Mouse (Mus musculus) ZHBTc4 (cell line): Measurements from ENCODE around the gene Vsx1.
A peak's percentile ranks its signal among the peaks of the same experiment; 100 is the strongest.

ENCODE experiments used
- DNase-seq: peaks from one replicate; pipeline ENCODE4 v3.0.0-alpha.2; 2011; ENCODE audit warnings: low read depth, low spot score

Gene Vsx1

DNA sequence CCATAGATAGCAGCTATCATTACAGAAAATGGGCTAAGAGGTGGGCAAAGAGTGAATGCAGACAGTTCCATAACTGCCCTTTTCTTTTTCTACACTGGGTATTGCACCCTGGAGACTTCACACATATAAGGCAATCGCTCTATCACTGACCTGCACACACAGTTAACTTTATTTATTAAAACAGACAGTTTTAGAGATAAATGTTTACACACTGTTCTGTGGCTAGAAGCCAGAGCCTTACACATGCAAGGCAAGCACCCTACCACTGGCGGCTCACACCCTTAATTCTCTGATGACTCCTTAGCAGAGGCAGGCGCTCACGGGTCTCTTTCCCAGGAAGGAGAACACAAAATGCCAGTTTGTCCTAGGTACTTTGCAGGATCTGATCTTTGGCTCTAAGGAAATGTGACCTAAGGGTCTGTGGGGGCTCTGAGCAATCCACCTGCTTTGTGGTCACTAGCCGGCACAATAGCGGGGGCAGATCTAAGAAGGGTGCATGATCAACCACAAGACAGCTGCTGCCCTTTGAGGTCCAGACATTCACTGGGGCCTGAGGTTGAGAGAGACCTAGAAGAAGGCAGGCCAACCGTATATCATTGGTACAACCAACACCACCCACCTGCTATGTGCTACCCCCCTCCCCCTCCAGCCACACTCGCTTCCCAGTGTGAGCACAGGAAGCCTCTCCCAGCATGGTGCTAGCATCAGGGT lies 42.6 kb downstream of the Vsx1 start:
- no peak for DNase-seq

DNA sequence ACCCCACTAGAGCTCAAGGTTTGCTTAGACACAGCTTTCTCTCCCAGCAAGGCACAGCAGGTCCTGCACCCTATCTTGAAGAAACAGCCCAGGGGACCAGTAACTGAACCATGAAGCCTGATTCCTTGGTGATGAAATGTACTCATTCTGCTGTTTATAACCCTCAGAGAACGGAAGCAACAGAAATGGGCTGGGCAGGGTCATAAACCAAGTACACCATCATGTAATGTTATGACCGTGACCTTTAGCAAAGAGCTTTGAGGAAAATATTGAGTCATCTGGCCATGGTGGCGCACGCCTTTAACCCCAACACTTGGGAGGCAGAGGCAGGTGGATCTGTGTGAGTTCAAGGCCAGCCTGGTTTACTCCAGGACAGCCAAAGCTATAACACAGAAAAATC lies 43.9 kb downstream of the Vsx1 start:
- DNase-seq = no peak

DNA sequence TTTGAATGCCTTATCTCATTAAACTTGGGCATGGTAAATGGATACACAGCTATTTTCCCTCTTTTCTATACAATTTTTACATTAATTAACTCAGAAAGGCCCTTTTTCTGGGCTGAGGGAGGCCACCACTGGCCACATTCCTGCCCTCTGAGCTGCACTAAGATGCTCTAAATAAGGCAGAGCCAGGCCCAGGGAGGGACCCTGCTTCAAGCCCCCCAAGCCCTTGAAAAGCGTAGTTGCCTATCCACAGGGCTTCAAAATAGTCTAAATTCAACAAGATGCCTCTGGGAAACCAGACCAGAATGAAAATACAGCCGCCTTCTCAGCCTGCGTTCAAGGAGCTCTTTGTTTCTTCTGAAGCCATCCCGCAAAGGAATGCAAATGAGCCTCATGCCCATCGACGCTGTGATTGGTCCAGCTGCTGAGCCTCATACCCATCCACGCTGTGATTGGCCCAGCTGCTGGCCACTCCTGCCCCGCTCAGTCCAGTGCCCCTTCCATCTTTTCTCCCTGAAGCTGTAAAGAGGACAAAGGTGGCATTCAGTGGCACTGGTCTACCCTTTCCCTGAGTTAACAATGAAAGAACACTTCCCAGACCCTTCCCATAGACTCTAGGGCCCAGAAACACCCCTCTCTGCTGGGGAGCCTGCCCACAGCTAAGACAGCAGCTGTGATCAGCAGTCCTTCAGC lies 45.3 kb downstream of the Vsx1 start:
- peak; percentile 73 for DNase-seq

DNA sequence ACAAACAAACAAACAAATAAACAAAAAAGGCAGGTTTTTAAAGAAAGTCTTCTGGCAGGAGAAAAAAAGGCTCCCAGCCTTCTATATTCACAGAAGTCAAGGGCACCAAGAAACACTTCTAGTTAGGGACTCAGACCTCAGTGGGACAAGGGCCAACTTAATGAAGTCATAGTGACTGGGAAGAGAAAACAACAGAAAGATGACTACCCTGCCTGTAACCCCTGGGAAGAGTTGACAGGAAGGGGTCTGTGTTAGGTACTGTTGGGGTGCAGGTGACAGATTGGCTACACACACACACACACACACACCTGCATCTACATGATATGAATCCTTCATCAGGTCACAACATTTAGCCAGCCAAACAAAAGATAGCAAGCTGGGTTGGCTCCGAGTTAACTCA lies 46.0 kb downstream of the Vsx1 start:
- no peak for DNase-seq

DNA sequence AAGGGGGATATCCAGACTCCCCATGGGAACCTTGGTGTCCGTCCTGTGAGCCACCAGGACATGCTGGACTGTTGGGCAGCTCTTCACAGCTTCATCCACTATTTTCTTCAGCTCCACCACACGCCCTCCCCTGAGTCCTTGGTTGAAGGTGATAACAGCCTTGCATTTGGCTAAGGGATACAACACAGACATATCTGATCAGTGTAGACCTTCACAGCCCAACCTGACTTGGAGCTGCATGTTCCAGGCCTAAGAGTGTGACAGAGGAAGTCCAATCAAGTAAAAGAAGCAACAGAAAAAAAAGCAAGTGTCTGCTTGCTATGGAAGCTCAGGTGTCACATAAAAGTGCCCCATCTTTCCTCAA lies 50.8 kb downstream of the Vsx1 start:
- no peak for DNase-seq

DNA sequence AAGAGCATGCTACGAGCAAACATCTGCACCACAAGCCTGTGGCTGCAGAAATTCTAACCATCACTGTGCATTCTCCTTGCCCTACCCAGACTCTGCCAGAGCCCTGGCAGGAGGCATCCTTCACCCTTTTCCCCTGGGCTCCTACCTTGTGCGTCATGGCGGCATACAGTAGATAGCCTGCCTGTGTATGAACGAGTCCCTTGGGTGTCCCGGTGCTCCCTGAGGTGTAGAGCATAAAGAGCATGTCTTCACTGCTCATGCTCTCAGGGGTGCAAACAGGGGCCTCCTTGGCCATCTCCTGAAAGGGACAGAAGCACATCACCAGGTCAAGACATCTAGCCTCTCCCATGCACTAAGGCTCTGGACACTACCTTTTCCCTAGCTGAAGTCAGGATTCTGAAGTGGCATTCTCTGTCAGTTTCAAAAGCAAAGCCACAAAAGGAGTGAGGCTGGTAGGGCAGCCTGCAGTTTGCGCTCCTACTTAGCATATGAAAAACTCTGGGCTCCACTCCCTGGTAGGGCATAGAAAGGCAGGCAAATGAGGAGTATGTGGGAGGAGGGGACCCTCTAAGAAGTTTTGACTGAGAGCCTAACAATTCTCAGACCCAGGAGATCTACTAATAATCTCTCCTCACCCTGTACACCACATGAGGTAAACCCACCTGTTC lies 51.3 kb downstream of the Vsx1 start:
- peak; percentile 80 for DNase-seq

DNA sequence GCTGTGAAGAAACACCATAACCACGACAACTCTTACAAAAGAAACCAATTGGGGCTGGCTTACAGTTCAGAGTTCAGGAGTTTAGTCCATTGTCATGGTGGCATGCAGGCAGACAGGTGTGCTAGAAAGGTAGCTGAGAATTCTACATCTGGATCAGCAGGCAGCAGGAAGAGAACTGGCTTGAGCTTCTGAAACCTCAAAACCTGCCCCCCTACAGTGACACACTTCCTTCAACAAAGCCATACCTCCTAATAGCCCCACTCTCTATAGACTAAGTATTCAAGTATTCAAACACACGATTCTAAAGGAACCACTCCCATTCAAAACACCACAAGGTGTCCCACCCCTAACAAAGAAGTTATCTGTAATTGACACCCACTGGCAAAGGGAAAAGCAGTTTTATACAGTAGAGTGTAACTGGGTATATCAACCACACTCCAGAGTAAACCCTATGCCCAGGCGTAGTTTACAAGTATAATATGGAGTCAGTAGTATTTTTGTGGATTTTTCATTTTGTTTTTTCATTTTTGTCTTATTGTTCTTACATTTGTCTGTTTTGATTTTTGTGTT lies 53.2 kb downstream of the Vsx1 start:
- peak; percentile 42 for DNase-seq
